Comparison of ENCODE assay signal across 8 mouse cellular contexts in the genomic region with DNA sequence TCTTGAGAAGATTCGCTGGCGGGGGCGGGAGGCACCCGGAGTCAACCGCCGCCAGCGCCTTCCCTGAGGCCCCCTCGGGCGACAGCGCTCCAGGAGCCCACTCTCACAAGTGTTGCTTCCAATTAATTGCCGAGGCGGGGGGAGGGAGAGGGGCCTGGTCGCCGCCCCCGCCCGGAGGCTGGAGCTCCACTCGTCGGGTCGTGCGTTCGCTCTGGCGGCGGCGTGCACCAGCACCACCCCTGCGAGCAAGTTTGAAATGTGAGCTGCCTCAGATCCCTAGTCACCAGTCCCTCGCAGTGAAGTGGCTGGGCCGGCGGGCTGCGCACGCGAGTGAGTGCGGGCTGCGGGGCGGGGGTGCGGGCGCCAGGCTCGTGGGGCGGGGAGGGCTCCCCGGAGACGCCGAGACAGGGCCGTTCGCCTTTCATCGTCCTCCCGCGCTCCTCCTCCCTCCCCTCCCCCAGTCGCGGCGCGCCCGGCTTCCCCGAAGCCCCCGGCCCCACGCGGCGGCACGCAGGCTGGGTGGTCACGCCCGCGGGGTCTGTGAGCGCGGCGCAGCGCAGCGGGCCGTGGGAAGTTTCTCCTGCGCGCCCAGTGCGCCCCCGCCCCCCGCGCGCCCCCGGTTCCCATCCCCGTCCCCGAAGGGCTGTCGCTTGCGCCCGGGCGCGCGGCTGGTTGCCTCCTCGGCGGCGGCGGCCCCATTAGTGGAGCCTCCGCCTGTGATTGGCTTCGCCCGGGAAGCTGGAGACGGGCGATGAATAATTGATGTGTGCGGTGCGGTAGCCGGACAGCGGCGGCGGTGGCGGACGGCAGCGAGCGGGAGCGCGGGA.
A peak's percentile ranks its signal among the peaks of the same experiment; 100 is the strongest.
DNase-seq lines count a peak whose midpoint lies in the region; ATAC-seq lines count a peak whose summit lies in the region.

No protein-coding gene starts in this region.

- H3K4me1 ChIP-seq in kidney, embryonic 16.5 days (ENCODE audit: insufficient read depth, low read length), result peaks cover 88% of the 10 kb centered on the region
- peaks cover 72% of the 10 kb centered on the region for H3K4me1 ChIP-seq in forebrain, embryonic 16.5 days (replicated peaks; ENCODE audit: control insufficient read depth, insufficient read depth, low read length)
- H3K4me1 ChIP-seq in liver, embryonic 15.5 days (replicated peaks), result peaks cover 53% of the 10 kb centered on the region
- peaks cover 80% of the 10 kb centered on the region for H3K4me1 ChIP-seq in neural tube, embryonic 15.5 days

- no peaks in the 10 kb centered on the region for H3K27me3 ChIP-seq in kidney, embryonic 16.5 days (ENCODE audit: insufficient read depth, low read length)
- H3K27me3 ChIP-seq in forebrain, embryonic 16.5 days (replicated peaks; ENCODE audit: control insufficient read depth, insufficient read depth, low read length), result no peaks in the 10 kb centered on the region
- H3K27me3 ChIP-seq in liver, embryonic 15.5 days, result peaks cover 51% of the 10 kb centered on the region
- no peaks in the 10 kb centered on the region for H3K27me3 ChIP-seq in neural tube, embryonic 15.5 days (replicated peaks)

- under 1% methylated on average over 73 of the region's 103 CpGs for WGBS in kidney, embryonic 16.5 days
- under 1% methylated on average over 65 of the region's 103 CpGs for WGBS in forebrain, embryonic 16.5 days
- WGBS in liver, embryonic 15.5 days (ENCODE audit: insufficient replicate concordance), result 1% methylated on average over 99 of the region's 103 CpGs
- WGBS in neural tube, embryonic 15.5 days, result under 1% methylated on average over 88 of the region's 103 CpGs

- peak overlapping the region; percentile 75 for H3K4me3 ChIP-seq in kidney, embryonic 16.5 days (ENCODE audit: low read length)
- peak overlapping the region; percentile 78 for H3K4me3 ChIP-seq in forebrain, embryonic 16.5 days (replicated peaks; ENCODE audit: low read length)
- H3K4me3 ChIP-seq in liver, embryonic 15.5 days (replicated peaks), result peak overlapping the region; percentile 59
- H3K4me3 ChIP-seq in neural tube, embryonic 15.5 days (replicated peaks), result peak overlapping the region; percentile 67

- peak overlapping the region; percentile 94 for H3K27ac ChIP-seq in kidney, embryonic 16.5 days (ENCODE audit: low read length)
- peak overlapping the region; percentile 98 for H3K27ac ChIP-seq in forebrain, embryonic 16.5 days (ENCODE audit: low read length)
- H3K27ac ChIP-seq in liver, embryonic 15.5 days (replicated peaks), result peak overlapping the region; percentile 62
- H3K27ac ChIP-seq in neural tube, embryonic 15.5 days (replicated peaks), result peak overlapping the region; percentile 98

- DNase-seq in kidney, adult 18-20 months, result no peak
- DNase-seq in adrenal gland, postnatal 10 days, result peak; percentile 69
- DNase-seq in ovary, adult 18-20 months (ENCODE audit: low spot score), result no peak

- H3K9me3 ChIP-seq in kidney, embryonic 16.5 days (ENCODE audit: low read length), result no peaks in the 10 kb centered on the region
- H3K9me3 ChIP-seq in forebrain, embryonic 16.5 days (ENCODE audit: control insufficient read depth, low read length), result no peaks in the 10 kb centered on the region
- H3K9me3 ChIP-seq in liver, embryonic 15.5 days (replicated peaks), result no peaks in the 10 kb centered on the region
- no peaks in the 10 kb centered on the region for H3K9me3 ChIP-seq in neural tube, embryonic 15.5 days (replicated peaks)

- peak; percentile 55 for ATAC-seq in kidney, embryonic 16.5 days (ENCODE audit: low FRiP score, low TSS enrichment)
- peak; percentile 72 for ATAC-seq in forebrain, embryonic 16.5 days
- peak; percentile 10 for ATAC-seq in inflammation-experienced regulatory T-cells, adult 6 months
- ATAC-seq in liver, embryonic 15.5 days (ENCODE audit: insufficient read depth), result no peak
- peak; percentile 78 for ATAC-seq in neural tube, embryonic 15.5 days (ENCODE audit: low FRiP score)

- peak overlapping the region; percentile 92 for H3K9ac ChIP-seq in kidney, embryonic 16.5 days (replicated peaks; ENCODE audit: low read length)
- peak overlapping the region; percentile 95 for H3K9ac ChIP-seq in forebrain, embryonic 16.5 days (replicated peaks; ENCODE audit: low read depth, low read length)
- peak overlapping the region; percentile 50; the same call in 1 of the 2 replicates for H3K9ac ChIP-seq in liver, embryonic 15.5 days
- H3K9ac ChIP-seq in neural tube, embryonic 15.5 days (replicated peaks), result peak overlapping the region; percentile 80

- no peaks in the 10 kb centered on the region for H3K36me3 ChIP-seq in kidney, embryonic 16.5 days (ENCODE audit: insufficient read depth, low read length)
- H3K36me3 ChIP-seq in forebrain, embryonic 16.5 days (ENCODE audit: control insufficient read depth, insufficient read depth), result no peaks in the 10 kb centered on the region
- no peaks in the 10 kb centered on the region for H3K36me3 ChIP-seq in liver, embryonic 15.5 days (replicated peaks)
- no peaks in the 10 kb centered on the region for H3K36me3 ChIP-seq in neural tube, embryonic 15.5 days

- H3K4me2 ChIP-seq in kidney, embryonic 16.5 days (replicated peaks; ENCODE audit: low read depth, low read length), result peak overlapping the region; percentile 98
- H3K4me2 ChIP-seq in forebrain, embryonic 16.5 days (ENCODE audit: low read length), result peak overlapping the region; percentile 98
- peak overlapping the region; percentile 81 for H3K4me2 ChIP-seq in liver, embryonic 15.5 days
- peak overlapping the region; percentile 89 for H3K4me2 ChIP-seq in neural tube, embryonic 15.5 days
